Mouse (Mus musculus) myocyte (in vitro differentiated cells): ENCODE results near the gene Mmab. TPM values are rescaled to one million over a fixed set of nuclear protein-coding genes. Genes with fewer than 3 reads are reported as not detected.
A peak's percentile ranks its signal among the peaks of the same experiment; 100 is the strongest.

ENCODE experiments used
- H3K27me3 ChIP-seq: one replicate; pipeline ENCODE4 v1.6.1; 2011; ENCODE audit not compliant: control insufficient read depth, insufficient read depth, insufficient read length
- H3K36me3 ChIP-seq: one replicate; pipeline ENCODE4 v1.6.1; 2011; ENCODE audit not compliant: control insufficient read depth, insufficient read depth
- H3K4me2 ChIP-seq: one replicate; pipeline ENCODE4 v1.6.1; 2011; ENCODE audit warnings: low read depth, control low read depth
- H3K4me3 ChIP-seq: one replicate; pipeline ENCODE4 v1.5.1; 2011; ENCODE audit warnings: mild to moderate bottlenecking, control low read depth, moderate library complexity
- H3K79me2 ChIP-seq: one replicate; pipeline ENCODE4 v1.6.1; 2011; ENCODE audit not compliant: control insufficient read depth, insufficient read depth
- H3ac ChIP-seq: one replicate; pipeline ENCODE4 v1.6.1; 2011; ENCODE audit not compliant: control insufficient read depth, insufficient read length
- CEBPB ChIP-seq: IDR thresholded peaks from 2 replicates; pipeline ENCODE4 v1.6.1; 2011; ENCODE audit warnings: mild to moderate bottlenecking, moderate library complexity; ENCODE audit not compliant: poor library complexity, insufficient read depth, severe bottlenecking
- E2F4 ChIP-seq: IDR thresholded peaks from one replicate; pipeline ENCODE4 v1.6.1; 2011; ENCODE audit warnings: mild to moderate bottlenecking, control low read depth, moderate library complexity; ENCODE audit not compliant: insufficient read depth
- MAX ChIP-seq: IDR thresholded peaks from one replicate; pipeline ENCODE4 v1.6.1; 2011; ENCODE audit warnings: low read depth, mild to moderate bottlenecking, control low read depth
- MYOD1 ChIP-seq, 3 experiments: IDR thresholded peaks; one replicate each; pipeline ENCODE4 v1.6.1; 2011; ENCODE audit warnings: control low read depth in 2 of 3, low read depth in 2 of 3, mild to moderate bottlenecking in 2 of 3, moderate library complexity in 1 of 3; ENCODE audit not compliant: insufficient read length in 2 of 3, control insufficient read depth in 1 of 3
- MYOG ChIP-seq, 3 experiments: IDR thresholded peaks; one replicate each; pipeline ENCODE4 v1.6.1; 2011; ENCODE audit warnings: control low read depth in 2 of 3, low read depth in 2 of 3, mild to moderate bottlenecking in 2 of 3; ENCODE audit not compliant: insufficient read length in 2 of 3, control insufficient read depth in 1 of 3, insufficient read depth in 1 of 3
- POLR2A ChIP-seq: IDR thresholded peaks from one replicate; pipeline ENCODE4 v1.6.1; 2011; ENCODE audit warnings: low read depth, mild to moderate bottlenecking, control low read depth, moderate library complexity; ENCODE audit not compliant: insufficient read length
- POLR2AphosphoS2 ChIP-seq: IDR thresholded peaks from one replicate; pipeline ENCODE4 v1.6.1; 2011; ENCODE audit warnings: low read depth, control low read depth; ENCODE audit not compliant: insufficient read length
- REST ChIP-seq: IDR thresholded peaks from one replicate; pipeline ENCODE4 v1.6.1; 2011; ENCODE audit warnings: mild to moderate bottlenecking, control low read depth, moderate library complexity; ENCODE audit not compliant: insufficient read depth, insufficient read length
- SRF ChIP-seq: IDR thresholded peaks from one replicate; pipeline ENCODE4 v1.6.1; 2011; ENCODE audit warnings: low read depth; ENCODE audit not compliant: control insufficient read depth, insufficient read length
- TCF12 ChIP-seq: IDR thresholded peaks from one replicate; pipeline ENCODE4 v1.6.1; 2011; ENCODE audit warnings: mild to moderate bottlenecking, control low read depth; ENCODE audit not compliant: poor library complexity, insufficient read depth, severe bottlenecking
- TCF3 ChIP-seq: IDR thresholded peaks from one replicate; pipeline ENCODE4 v1.6.1; 2011; ENCODE audit warnings: low read depth, control low read depth; ENCODE audit not compliant: insufficient read length
- USF1 ChIP-seq: IDR thresholded peaks from one replicate; pipeline ENCODE4 v1.6.1; 2011; ENCODE audit warnings: low read depth, mild to moderate bottlenecking, control low read depth, moderate library complexity
- polyA plus RNA-seq: library from polyadenylated mRNA; unstranded; fragments of >200 nt; fragmentation: generic; extraction: Trizol; gene quantifications from one replicate; pipeline ENCODE4 v1.2.1, GENCODE M21; 2012; ENCODE audit warnings: missing spikeins

Mmab gene
- polyA plus RNA-seq, 1 experiment: 19.9 TPM

DNA sequence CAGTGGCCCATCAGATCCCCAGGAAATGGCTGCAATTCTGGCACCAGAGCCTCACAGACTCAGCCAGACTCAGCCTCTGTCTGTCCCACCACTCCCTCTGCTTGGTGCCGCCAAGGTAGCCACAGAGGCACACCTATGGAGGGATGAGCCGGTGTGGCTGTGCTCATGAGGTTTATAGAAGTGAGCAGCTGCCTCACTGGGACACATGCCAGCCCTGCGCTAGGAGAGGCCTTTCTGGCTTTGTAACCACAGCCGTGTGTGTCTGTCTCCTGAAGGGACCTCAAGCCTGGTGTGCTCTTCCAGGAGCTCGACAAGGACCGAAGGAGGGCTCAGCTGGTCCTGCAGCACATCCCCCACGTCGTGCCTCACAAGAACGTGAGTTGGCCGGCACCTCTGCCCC, 36.6 kb downstream of the Mmab start:
- H3K79me2 ChIP-seq: no peaks in the 10 kb centered on the region
- TF ChIP-seq TCF3: no peak
- TF ChIP-seq MYOD1 (IDR thresholded peaks at IDR 0.05; ENCODE audit: control insufficient read depth in 1 of 3, insufficient read length in 2 of 3, low read depth in 2 of 3): peak in 2 of 3 experiments; percentile 52 to 69
- TF ChIP-seq MYOG (IDR thresholded peaks at IDR 0.05; ENCODE audit: control insufficient read depth in 1 of 3, insufficient read depth in 1 of 3, insufficient read length in 2 of 3, low read depth in 2 of 3): peak in 1 of 3 experiments; percentile 54
- H3K4me3 ChIP-seq: no peak overlapping the region
- no peak overlapping the region for H3ac ChIP-seq
- H3K36me3 ChIP-seq: peaks cover 13% of the 10 kb centered on the region
- no peak overlapping the region for H3K4me2 ChIP-seq
- H3K27me3 ChIP-seq: no peaks in the 10 kb centered on the region

GRCm38 (mm10) chr5:114406592-114406991, 37.3 kb downstream of the Mmab start:
- TF ChIP-seq POLR2AphosphoS2 (no peak), MYOD1 (IDR thresholded peaks at IDR 0.05; ENCODE audit: control insufficient read depth in 1 of 3, insufficient read length in 2 of 3, low read depth in 2 of 3) (no peak), REST (no peak), USF1 (no peak), POLR2A (no peak)
- Histone ChIP-seq H3ac (no peak overlapping the region), H3K4me3 (no peak overlapping the region)

GRCm38 (mm10) chr5:114393169-114393568, 50.7 kb downstream of the Mmab start:
- no peaks in the 10 kb centered on the region for H3K27me3 ChIP-seq
- TF ChIP-seq USF1 (no peak), E2F4 (no peak), TCF3 (no peak)
- no peaks in the 10 kb centered on the region for H3K79me2 ChIP-seq
- peaks cover 4% of the 10 kb centered on the region for H3K36me3 ChIP-seq
- no peak overlapping the region for H3K4me3 ChIP-seq
- H3ac ChIP-seq: no peak overlapping the region
- no peak overlapping the region for H3K4me2 ChIP-seq

More at GRCm38 (mm10) chr5:114406592-114406991, 37.3 kb downstream of the Mmab start:
- Histone ChIP-seq H3K36me3 (peaks cover 13% of the 10 kb centered on the region), H3K27me3 (no peaks in the 10 kb centered on the region), H3K79me2 (no peaks in the 10 kb centered on the region), H3K4me2 (no peak overlapping the region)

GRCm38 (mm10) chr5:114384448-114384847, 59.4 kb downstream of the Mmab start:
- Histone ChIP-seq H3K36me3 (no peaks in the 10 kb centered on the region), H3K4me3 (no peak overlapping the region), H3K4me2 (no peak overlapping the region), H3K27me3 (no peaks in the 10 kb centered on the region), H3K79me2 (peaks cover 34% of the 10 kb centered on the region), H3ac (no peak overlapping the region)
- TF ChIP-seq MAX: no peak
- TF ChIP-seq REST: no peak
- no peak for TF ChIP-seq POLR2A
- TF ChIP-seq POLR2AphosphoS2: no peak

- Histone ChIP-seq H3K36me3 (no peaks in the 10 kb centered on the region), H3K4me3 (no peak overlapping the region), H3K4me2 (no peak overlapping the region), H3K27me3 (no peaks in the 10 kb centered on the region), H3ac (no peak overlapping the region), H3K79me2 (peaks cover 45% of the 10 kb centered on the region)
- no peak for TF ChIP-seq MAX
- no peak for TF ChIP-seq MYOD1 (IDR thresholded peaks at IDR 0.05; ENCODE audit: control insufficient read depth in 1 of 3, insufficient read length in 2 of 3, low read depth in 2 of 3)
- TF ChIP-seq REST: no peak
- TF ChIP-seq E2F4: no peak
- no peak for TF ChIP-seq CEBPB
- no peak for TF ChIP-seq TCF12
- no peak for TF ChIP-seq MYOG (IDR thresholded peaks at IDR 0.05; ENCODE audit: control insufficient read depth in 1 of 3, insufficient read depth in 1 of 3, insufficient read length in 2 of 3, low read depth in 2 of 3)
- no peak for TF ChIP-seq USF1
- TF ChIP-seq TCF3: no peak
- TF ChIP-seq POLR2A: no peak
- no peak for TF ChIP-seq POLR2AphosphoS2
- TF ChIP-seq SRF: no peak
Observed at GRCm38 (mm10) chr5:114383184-114383904, 60.5 kb downstream of the Mmab start.

Other genes starting within 250 kb of the Mmab start
- 0.01 TPM for gene Foxn4, start 170.3 kb downstream of the Mmab start, polyA plus RNA-seq
- 1.4 TPM for gene Myo1h, start 154.9 kb downstream of the Mmab start, polyA plus RNA-seq
- 84.1 TPM for gene Kctd10, start 63.6 kb downstream of the Mmab start, polyA plus RNA-seq
- gene Ube3b, start 63.5 kb downstream of the Mmab start, polyA plus RNA-seq: 56.0 TPM
- 56.6 TPM for gene Mvk, start 209 bp upstream of the Mmab start, polyA plus RNA-seq
- 0.02 TPM for gene Fam222a, start 124.0 kb upstream of the Mmab start, polyA plus RNA-seq
- gene Trpv4, start 214.4 kb upstream of the Mmab start, polyA plus RNA-seq: 0.12 TPM
- 45.2 TPM for gene Gltp, start 246.9 kb upstream of the Mmab start, polyA plus RNA-seq